Mouse (Mus musculus) midbrain, embryonic 12.5 days (tissue): ENCODE results near the gene Fn3krp. TPM values are rescaled to one million over a fixed set of nuclear protein-coding genes. Genes with fewer than 3 reads are reported as not detected.

Experiments used
- ATAC-seq: fragments of 200-750 bp; cut with Nextera tagmentation; 2 replicates; pipeline ENCODE4 v1.8.0; 2017; ENCODE audit warnings: low read depth, moderate TSS enrichment, moderate library complexity; ENCODE audit not compliant: low FRiP score
- H3K27ac ChIP-seq: fragments of 300-500 bp; sonication (generic); replicated peaks from 2 replicates; pipeline ENCODE4 v1.5.1; 2016; ENCODE audit warnings: mild to moderate bottlenecking
- H3K27me3 ChIP-seq: fragments of 300-500 bp; sonication (generic); 2 replicates; pipeline ENCODE4 v1.6.1; 2016; ENCODE audit warnings: mild to moderate bottlenecking
- H3K36me3 ChIP-seq: fragments of 300-500 bp; sonication (generic); 2 replicates; pipeline ENCODE4 v1.6.1; 2016
- H3K4me1 ChIP-seq: fragments of 300-500 bp; sonication (generic); 2 replicates; pipeline ENCODE4 v1.6.1; 2016
- H3K4me2 ChIP-seq: fragments of 300-500 bp; sonication (generic); replicated peaks from 2 replicates; pipeline ENCODE4 v1.6.1; 2016; ENCODE audit warnings: mild to moderate bottlenecking, moderate library complexity
- H3K4me3 ChIP-seq: fragments of 300-500 bp; sonication (generic); 2 replicates; pipeline ENCODE4 v1.5.1; 2016; ENCODE audit warnings: mild to moderate bottlenecking
- H3K9ac ChIP-seq: fragments of 300-500 bp; sonication (generic); replicated peaks from 2 replicates; pipeline ENCODE4 v1.6.1; 2016; ENCODE audit warnings: mild to moderate bottlenecking, moderate library complexity
- H3K9me3 ChIP-seq: fragments of 300-500 bp; sonication (generic); 2 replicates; pipeline ENCODE4 v1.6.1; 2016; ENCODE audit warnings: mild to moderate bottlenecking
- WGBS: fragments of 180-500 bp; shearing (Covaris S2); methylation state at CpG from one replicate; pipeline ENCODE4 v1.1.7; 2016; 5-methylcytosine and 5-hydroxymethylcytosine counted together
- microRNA-seq: library from miRNA; unstranded; fragments of <30 nt; microRNA quantifications from one replicate; pipeline ENCODE4, GENCODE M21; 2017
- polyA plus RNA-seq: library from polyadenylated mRNA; unstranded; fragments of >200 nt; fragmentation: Nextera tagmentation; extraction: Ambion mirVana; gene quantifications from 2 replicates; pipeline ENCODE4 v1.2.1, GENCODE M21; 2016

Gene Fn3krp
- polyA plus RNA-seq, 1 experiment from 2014 or later = 9.2 TPM

- Histone ChIP-seq H3K9me3 (no peaks in the 10 kb centered on the region), H3K9ac (peak within 1 kb of the TSS; percentile 77), H3K27ac (peak within 1 kb of the TSS; percentile 85), H3K4me3 (peak within 1 kb of the TSS; percentile 91), H3K4me2 (peak within 1 kb of the TSS; percentile 81), H3K36me3 (peaks cover 8% of the 10 kb centered on the region; the same call in 1 of the 2 replicates), H3K4me1 (peaks cover 17% of the 10 kb centered on the region), H3K27me3 (peaks cover 9% of the 10 kb centered on the region)
- under 1% methylated on average over 58 of the region's 58 CpGs for WGBS
- ATAC-seq = peak; percentile 96
These were observed 30.8 kb downstream of the Fn3krp start, which contains the start of gene Tbcd for GRCm38 (mm10) chr11:121451753-121452635. Gene Tbcd (plus strand): TSS chr11:121451949.

- H3K4me1 ChIP-seq = peaks cover 6% of the 10 kb centered on the region
- no peaks in the 10 kb centered on the region for H3K27me3 ChIP-seq
- H3K27ac ChIP-seq = no peak overlapping the region
- ATAC-seq = no peak
- no peak overlapping the region for H3K4me2 ChIP-seq
- H3K9me3 ChIP-seq = no peaks in the 10 kb centered on the region
- peaks cover 61% of the 10 kb centered on the region for H3K36me3 ChIP-seq
- no peak overlapping the region for H3K4me3 ChIP-seq
- WGBS = 92% methylated on average over 3 of the region's 3 CpGs
- no peak overlapping the region for H3K9ac ChIP-seq
These were observed 36.7 kb downstream of the Fn3krp start for GRCm38 (mm10) chr11:121457874-121458273.

- Histone ChIP-seq H3K4me1 (no peaks in the 10 kb centered on the region), H3K9me3 (no peaks in the 10 kb centered on the region), H3K36me3 (peaks cover 42% of the 10 kb centered on the region), H3K9ac (no peak overlapping the region), H3K27me3 (no peaks in the 10 kb centered on the region), H3K4me3 (no peak overlapping the region), H3K4me2 (no peak overlapping the region), H3K27ac (no peak overlapping the region)
- 90% methylated on average over 6 of the region's 6 CpGs for WGBS
- ATAC-seq = no peak
These were observed 46.2 kb downstream of the Fn3krp start for GRCm38 (mm10) chr11:121467408-121467807.

GRCm38 (mm10) chr11:121474831-121475230 lies 53.6 kb downstream of the Fn3krp start:
- ATAC-seq = no peak
- Histone ChIP-seq H3K27ac (no peak overlapping the region), H3K27me3 (no peaks in the 10 kb centered on the region), H3K36me3 (peaks cover 28% of the 10 kb centered on the region), H3K4me3 (no peak overlapping the region), H3K4me1 (no peaks in the 10 kb centered on the region), H3K9ac (no peak overlapping the region), H3K4me2 (no peak overlapping the region), H3K9me3 (no peaks in the 10 kb centered on the region)
- WGBS = 93% methylated on average over 3 of the region's 3 CpGs

GRCm38 (mm10) chr11:121475699-121476415 lies 54.7 kb downstream of the Fn3krp start:
- WGBS = 34% methylated on average over 9 of the region's 9 CpGs
- H3K36me3 ChIP-seq = peaks cover 24% of the 10 kb centered on the region
- no peak for ATAC-seq

GRCm38 (mm10) chr11:121479476-121480203 lies 58.4 kb downstream of the Fn3krp start:
- ATAC-seq = no peak
- Histone ChIP-seq H3K27me3 (no peaks in the 10 kb centered on the region), H3K4me3 (no peak overlapping the region), H3K9ac (no peak overlapping the region), H3K36me3 (peaks cover 30% of the 10 kb centered on the region), H3K4me2 (no peak overlapping the region), H3K9me3 (no peaks in the 10 kb centered on the region), H3K4me1 (no peaks in the 10 kb centered on the region), H3K27ac (no peak overlapping the region)
- 88% methylated on average over 15 of the region's 15 CpGs for WGBS

More at GRCm38 (mm10) chr11:121475699-121476415, 54.7 kb downstream of the Fn3krp start:
- H3K4me1 ChIP-seq = no peaks in the 10 kb centered on the region
- H3K4me2 ChIP-seq = no peak overlapping the region
- no peaks in the 10 kb centered on the region for H3K27me3 ChIP-seq
- H3K9ac ChIP-seq = no peak overlapping the region
- H3K4me3 ChIP-seq = no peak overlapping the region
- H3K9me3 ChIP-seq = no peaks in the 10 kb centered on the region
- no peak overlapping the region for H3K27ac ChIP-seq

Small RNAs within 50 kb of the gene (microRNA-seq; reads per million reads assigned to microRNA genes)
- not detected for gene Mir7236

Other genes with a start within 250 kb of the Fn3krp start
- 11.6 and 11.9 TPM in 2 replicates for gene Hexdc, start 217.0 kb upstream of the Fn3krp start, polyA plus RNA-seq
- 17.3 and 18.5 TPM in 2 replicates for gene Ogfod3, start 216.7 kb upstream of the Fn3krp start, polyA plus RNA-seq
- 38.8 and 41.1 TPM in 2 replicates for gene Cybc1, start 192.1 kb upstream of the Fn3krp start, polyA plus RNA-seq
- 78.7 and 84.5 TPM in 2 replicates for gene Narf, start 184.1 kb upstream of the Fn3krp start, polyA plus RNA-seq
- gene Foxk2, start 161.4 kb upstream of the Fn3krp start, polyA plus RNA-seq = 11.2 and 11.7 TPM in 2 replicates
- gene Wdr45b, start 67.0 kb upstream of the Fn3krp start, polyA plus RNA-seq = 81.2 and 81.8 TPM in 2 replicates
- gene Rab40b, start 33.1 kb upstream of the Fn3krp start, polyA plus RNA-seq = 3.1 and 4.2 TPM in 2 replicates
- gene Fn3k, start 13.5 kb downstream of the Fn3krp start, polyA plus RNA-seq = 2.3 and 3.4 TPM in 2 replicates
- gene Tbcd, start 30.5 kb downstream of the Fn3krp start, polyA plus RNA-seq = 57.9 and 58.4 TPM in 2 replicates
- gene Zfp750, start 97.9 kb downstream of the Fn3krp start, polyA plus RNA-seq = 0.54 and 0.88 TPM in 2 replicates